Comparison of ENCODE assay signal across 23 mouse cellular contexts in the genomic region with DNA sequence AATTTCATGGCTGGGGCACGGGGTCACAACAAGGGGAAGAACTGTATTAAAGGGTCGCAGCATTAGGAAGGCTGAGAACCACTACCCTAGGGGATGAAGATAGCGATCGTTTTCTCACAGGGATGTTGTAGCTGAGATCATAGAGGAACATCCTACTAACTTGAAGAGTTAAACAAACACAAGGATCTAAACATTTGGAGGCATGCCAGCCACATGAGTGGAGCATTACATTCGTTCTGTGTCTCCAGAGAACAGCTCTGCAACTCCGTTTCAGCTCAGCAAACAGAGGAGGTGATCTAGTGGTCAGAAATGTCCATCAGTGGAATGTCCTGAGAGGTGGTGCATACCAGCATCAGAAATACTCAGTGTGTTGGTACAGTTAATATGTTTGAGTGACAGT. TPM values are rescaled to one million over a fixed set of nuclear protein-coding genes. Genes with fewer than 3 reads are reported as not detected.
DNase-seq lines count a peak whose midpoint lies in the region; ATAC-seq and TF ChIP-seq lines count a peak whose summit lies in the region.
"Had no signal": no experiment of that assay in that cellular context is flagged by ENCODE, and none has a peak within 500 bp of the region (broad histone marks: within the 10 kb centered on the region; RNA-seq: fewer than 3 reads in every experiment).

No protein-coding gene starts in this region.

- no peaks in the 10 kb centered on the region for H3K9me3 ChIP-seq in heart, embryonic 13.5 days
- no peaks in the 10 kb centered on the region for H3K9me3 ChIP-seq in lung, embryonic 14.5 days (ENCODE audit: low read depth, low read length)
- no peaks in the 10 kb centered on the region for H3K9me3 ChIP-seq in midbrain, postnatal 0 days (ENCODE audit: low read length)
- H3K9me3 ChIP-seq in midbrain, embryonic 16.5 days (replicated peaks; ENCODE audit: control insufficient read depth, low read length, poor library complexity, severe bottlenecking): no peaks in the 10 kb centered on the region
- H3K9me3 ChIP-seq: embryonic facial prominence, embryonic 15.5 days; forebrain, embryonic 15.5 days; heart, embryonic 10.5 days; hindbrain, embryonic 12.5 days; hindbrain, embryonic 15.5 days had no signal

- no peak overlapping the region for H3K4me3 ChIP-seq in heart, embryonic 13.5 days
- no peak overlapping the region for H3K4me3 ChIP-seq in lung, embryonic 14.5 days (ENCODE audit: low read depth, low read length)
- no peak overlapping the region for H3K4me3 ChIP-seq in midbrain, postnatal 0 days (ENCODE audit: low read depth, low read length)
- H3K4me3 ChIP-seq in midbrain, embryonic 16.5 days (ENCODE audit: low read depth, low read length): no peak overlapping the region
- H3K4me3 ChIP-seq: embryonic facial prominence, embryonic 15.5 days; forebrain, embryonic 15.5 days; heart, adult 2 months; heart, embryonic 10.5 days; hindbrain, embryonic 12.5 days; hindbrain, embryonic 15.5 days had no signal

- H3K36me3 ChIP-seq in heart, embryonic 13.5 days: no peaks in the 10 kb centered on the region
- no peaks in the 10 kb centered on the region for H3K36me3 ChIP-seq in lung, embryonic 14.5 days (ENCODE audit: insufficient read depth)
- no peaks in the 10 kb centered on the region for H3K36me3 ChIP-seq in midbrain, postnatal 0 days (ENCODE audit: insufficient read depth, low read length)
- no peaks in the 10 kb centered on the region for H3K36me3 ChIP-seq in midbrain, embryonic 16.5 days (ENCODE audit: control insufficient read depth, insufficient read depth, low read length)
- H3K36me3 ChIP-seq: embryonic facial prominence, embryonic 15.5 days; forebrain, embryonic 15.5 days; heart, embryonic 10.5 days; hindbrain, embryonic 12.5 days; hindbrain, embryonic 15.5 days had no signal

- WGBS in heart, embryonic 13.5 days: 54% methylated on average over 6 of the region's 6 CpGs
- 43% methylated on average over 6 of the region's 6 CpGs for WGBS in lung, embryonic 14.5 days
- WGBS in midbrain, postnatal 0 days: 78% methylated on average over 6 of the region's 6 CpGs
- 81% methylated on average over 6 of the region's 6 CpGs for WGBS in midbrain, embryonic 16.5 days

- H3K4me1 ChIP-seq in heart, embryonic 13.5 days: peaks cover 24% of the 10 kb centered on the region
- no peaks in the 10 kb centered on the region for H3K4me1 ChIP-seq in lung, embryonic 14.5 days (ENCODE audit: insufficient read depth)
- no peaks in the 10 kb centered on the region for H3K4me1 ChIP-seq in midbrain, postnatal 0 days (ENCODE audit: insufficient read depth, low read length)
- no peaks in the 10 kb centered on the region for H3K4me1 ChIP-seq in midbrain, embryonic 16.5 days (ENCODE audit: control insufficient read depth, insufficient read depth, low read length)
- H3K4me1 ChIP-seq: embryonic facial prominence, embryonic 15.5 days; forebrain, embryonic 15.5 days; hindbrain, embryonic 15.5 days had no signal

- ATAC-seq in heart, embryonic 13.5 days (ENCODE audit: extremely low read depth, insufficient number of reproducible peaks, low FRiP score, low TSS enrichment): no peak
- peak; percentile 35; the same call in 1 of the 2 replicates for ATAC-seq in lung, embryonic 14.5 days (ENCODE audit: insufficient read depth)
- ATAC-seq in midbrain, postnatal 0 days (ENCODE audit: low FRiP score): no peak
- ATAC-seq in midbrain, embryonic 16.5 days: no peak
- ATAC-seq: forebrain, embryonic 15.5 days had no signal

- peak overlapping the region; percentile 31; the same call in 1 of the 2 replicates for H3K27ac ChIP-seq in heart, embryonic 13.5 days (replicated peaks)
- no peak overlapping the region for H3K27ac ChIP-seq in lung, embryonic 14.5 days (ENCODE audit: low read depth)
- H3K27ac ChIP-seq in midbrain, postnatal 0 days (ENCODE audit: low read depth, low read length): no peak overlapping the region
- H3K27ac ChIP-seq in midbrain, embryonic 16.5 days (ENCODE audit: low read length): no peak overlapping the region
- H3K27ac ChIP-seq: embryonic facial prominence, embryonic 15.5 days; forebrain, embryonic 15.5 days; heart, adult 2 months; hindbrain, embryonic 12.5 days; hindbrain, embryonic 15.5 days had no signal

- no peak for TF ChIP-seq CTCF in lung, embryonic 14.5 days (IDR thresholded peaks at IDR 0.05; ENCODE audit: low read depth)
- TF ChIP-seq CTCF in midbrain, postnatal 0 days (IDR thresholded peaks at IDR 0.05): no peak

- no peak overlapping the region for H3K9ac ChIP-seq in heart, embryonic 13.5 days
- H3K9ac ChIP-seq in lung, embryonic 14.5 days: no peak overlapping the region
- H3K9ac ChIP-seq in midbrain, postnatal 0 days (replicated peaks; ENCODE audit: low read length, poor library complexity, severe bottlenecking): no peak overlapping the region
- H3K9ac ChIP-seq in midbrain, embryonic 16.5 days (ENCODE audit: low read depth, low read length): no peak overlapping the region
- H3K9ac ChIP-seq: embryonic facial prominence, embryonic 15.5 days; forebrain, embryonic 15.5 days; hindbrain, embryonic 12.5 days; hindbrain, embryonic 15.5 days had no signal

- no peaks in the 10 kb centered on the region for H3K27me3 ChIP-seq in heart, embryonic 13.5 days (replicated peaks)
- H3K27me3 ChIP-seq in lung, embryonic 14.5 days (ENCODE audit: insufficient read depth, low read length): no peaks in the 10 kb centered on the region
- H3K27me3 ChIP-seq in midbrain, postnatal 0 days (ENCODE audit: insufficient read depth, low read length): no peaks in the 10 kb centered on the region
- H3K27me3 ChIP-seq in midbrain, embryonic 16.5 days (ENCODE audit: control insufficient read depth, insufficient read depth, low read depth, low read length): no peaks in the 10 kb centered on the region
- H3K27me3 ChIP-seq: embryonic facial prominence, embryonic 15.5 days; forebrain, embryonic 15.5 days; hindbrain, embryonic 12.5 days; hindbrain, embryonic 15.5 days had no signal

- no peak overlapping the region for H3K4me2 ChIP-seq in heart, embryonic 13.5 days
- no peak overlapping the region for H3K4me2 ChIP-seq in lung, embryonic 14.5 days
- no peak overlapping the region for H3K4me2 ChIP-seq in midbrain, postnatal 0 days (ENCODE audit: low read depth, low read length, poor library complexity, severe bottlenecking)
- H3K4me2 ChIP-seq in midbrain, embryonic 16.5 days (ENCODE audit: low read length): no peak overlapping the region
- H3K4me2 ChIP-seq: embryonic facial prominence, embryonic 15.5 days; forebrain, embryonic 15.5 days; hindbrain, embryonic 12.5 days; hindbrain, embryonic 15.5 days had no signal

- no peak for DNase-seq in heart, adult 11 months
- peak; percentile 83 for DNase-seq in lung, embryonic 14.5 days
- no peak for DNase-seq in lung, postnatal 25 days (ENCODE audit: low spot score)
- DNase-seq in midbrain, postnatal 0 days (ENCODE audit: low spot score): peak; percentile 12
- peak; percentile 50 for DNase-seq in NIH3T3 (ENCODE audit: low read depth)
- DNase-seq in cerebellum, adult 18-20 months: no peak
- DNase-seq: adrenal gland, adult 2 months; cerebellum, adult 11 months; cerebellum, adult 8-10 months; cerebellum, postnatal 10 days; cerebellum, postnatal 36 days; embryo, embryonic 11 days; gastrocnemius, postnatal 25 days; heart, adult 2 months had no signal

RNA-seq across cellular contexts. Expression of gene Rab3b, which starts 35.5 kb away (rescaled TPM):
- polyA plus RNA-seq in heart, embryonic 13.5 days (2015; fragmentation: Nextera tagmentation; extraction: Ambion mirVana): 6.7 TPM in 2 replicates
- polyA plus RNA-seq in lung, embryonic 14.5 days (2014; fragmentation: Nextera tagmentation; extraction: Ambion mirVana): 6.3 and 8.0 TPM in 2 replicates
- total RNA-seq in midbrain, postnatal 0 days (2014; rRNA removed): 81.8 and 94.5 TPM in 2 replicates
- polyA plus RNA-seq in midbrain, postnatal 0 days (2015; fragmentation: Nextera tagmentation; extraction: Ambion mirVana): 316 and 318 TPM in 2 replicates
- 155 and 204 TPM in 2 replicates for polyA plus RNA-seq in midbrain, embryonic 16.5 days (2015; fragmentation: Nextera tagmentation; extraction: Ambion mirVana)
- total RNA-seq: gastrocnemius, adult 8-10 months; gastrocnemius, postnatal 25 days; hematopoietic stem cell, adult 5-6 weeks had no signal

Comparison
In these comparisons a context has a peak if more than half of its experiments do, and no peak if none do; other contexts are left out.
1. DNase-seq: peak in lung, embryonic 14.5 days (single experiment), midbrain, postnatal 0 days (single experiment) and NIH3T3 (single experiment); none in heart, adult 11 months (single experiment), lung, postnatal 25 days (single experiment) and cerebellum, adult 18-20 months (0 of 2).
2. RNA of gene Rab3b, which starts 35.5 kb away (polyA plus RNA-seq): 316 to 318 TPM in midbrain, postnatal 0 days and 155 to 204 TPM in midbrain, embryonic 16.5 days; 6.7 TPM in heart, embryonic 13.5 days and 6.3 to 8.0 TPM in lung, embryonic 14.5 days; every median in the first group is over 10 times any median in the second.